ENCODE assay signal across 15 mouse cellular contexts in the genomic region with DNA sequence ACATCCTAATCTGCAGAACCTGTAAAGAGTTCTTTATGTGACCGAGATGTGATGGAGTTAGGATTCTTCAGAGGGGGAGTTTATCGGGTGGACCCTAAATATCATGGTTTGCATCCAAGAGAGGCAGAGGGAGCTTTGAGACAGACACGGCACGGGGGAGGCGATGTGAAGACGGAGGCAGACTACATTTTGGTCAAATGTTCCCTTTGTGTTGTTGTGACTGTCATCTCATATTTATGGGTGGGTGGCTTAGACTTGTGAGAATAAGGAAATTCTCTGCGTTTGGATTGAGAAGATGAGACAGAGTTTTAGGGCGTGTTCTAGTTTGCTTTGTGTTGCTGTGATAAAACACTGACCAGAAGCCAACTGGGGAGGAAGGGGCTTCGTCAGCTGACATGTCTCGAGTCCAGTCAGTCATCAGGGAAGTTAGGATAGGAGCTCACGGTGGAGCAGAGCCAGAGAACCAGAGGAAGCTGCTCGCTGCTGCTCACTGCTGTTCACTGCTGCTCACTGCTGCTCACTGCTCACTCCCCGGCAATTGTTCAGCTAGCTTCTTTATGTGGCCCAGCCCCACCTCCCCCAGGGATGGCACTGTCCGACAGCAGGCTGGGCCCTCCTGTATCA.
A peak's percentile ranks its signal among the peaks of the same experiment; 100 is the strongest.
DNase-seq lines count a peak whose midpoint lies in the region; ATAC-seq and TF ChIP-seq lines count a peak whose summit lies in the region.
"Had no signal": no experiment of that assay in that cellular context is flagged by ENCODE, and none has a peak within 500 bp of the region (broad histone marks: within the 10 kb centered on the region; RNA-seq: fewer than 3 reads in every experiment).

No protein-coding gene starts in this region.

- no peaks in the 10 kb centered on the region for H3K36me3 ChIP-seq in intestine, postnatal 0 days (ENCODE audit: control insufficient read depth, insufficient read depth)
- H3K36me3 ChIP-seq in intestine, embryonic 15.5 days: no peaks in the 10 kb centered on the region
- H3K36me3 ChIP-seq in lung, embryonic 15.5 days: no peaks in the 10 kb centered on the region
- H3K36me3 ChIP-seq: embryonic facial prominence, embryonic 13.5 days; limb, embryonic 15.5 days; neural tube, embryonic 12.5 days had no signal

- no peaks in the 10 kb centered on the region for H3K27me3 ChIP-seq in intestine, postnatal 0 days (replicated peaks; ENCODE audit: control insufficient read depth, insufficient read depth, low read length)
- no peaks in the 10 kb centered on the region for H3K27me3 ChIP-seq in intestine, embryonic 15.5 days (replicated peaks)
- H3K27me3 ChIP-seq in lung, embryonic 15.5 days: no peaks in the 10 kb centered on the region
- H3K27me3 ChIP-seq: embryonic facial prominence, embryonic 13.5 days; limb, embryonic 15.5 days; neural tube, embryonic 12.5 days had no signal

- H3K9ac ChIP-seq in intestine, postnatal 0 days (ENCODE audit: low read depth, low read length): no peak overlapping the region
- H3K9ac ChIP-seq in intestine, embryonic 15.5 days: no peak overlapping the region
- no peak overlapping the region for H3K9ac ChIP-seq in lung, embryonic 15.5 days
- H3K9ac ChIP-seq: embryonic facial prominence, embryonic 13.5 days; limb, embryonic 15.5 days; neural tube, embryonic 12.5 days had no signal

- 70% methylated on average over 14 of the region's 14 CpGs for WGBS in intestine, postnatal 0 days
- WGBS in intestine, embryonic 15.5 days: 70% methylated on average over 14 of the region's 14 CpGs
- 70% methylated on average over 14 of the region's 14 CpGs for WGBS in lung, embryonic 15.5 days

- no peak overlapping the region for H3K27ac ChIP-seq in intestine, postnatal 0 days (ENCODE audit: low read depth, low read length)
- no peak overlapping the region for H3K27ac ChIP-seq in intestine, embryonic 15.5 days
- H3K27ac ChIP-seq in lung, embryonic 15.5 days: 0 out of 2 replicates have a peak overlapping the region, but pooled peaks have one; percentile 47
- H3K27ac ChIP-seq: embryonic facial prominence, embryonic 13.5 days; limb, embryonic 15.5 days; macrophage; neural tube, embryonic 12.5 days had no signal

- no peaks in the 10 kb centered on the region for H3K9me3 ChIP-seq in intestine, postnatal 0 days (ENCODE audit: control insufficient read depth)
- no peaks in the 10 kb centered on the region for H3K9me3 ChIP-seq in intestine, embryonic 15.5 days
- H3K9me3 ChIP-seq in lung, embryonic 15.5 days: no peaks in the 10 kb centered on the region
- H3K9me3 ChIP-seq: embryonic facial prominence, embryonic 13.5 days; limb, embryonic 15.5 days; neural tube, embryonic 12.5 days had no signal

- no peak overlapping the region for H3K4me2 ChIP-seq in intestine, postnatal 0 days (replicated peaks; ENCODE audit: low read depth)
- no peak overlapping the region for H3K4me2 ChIP-seq in intestine, embryonic 15.5 days (replicated peaks)
- no peak overlapping the region for H3K4me2 ChIP-seq in lung, embryonic 15.5 days
- H3K4me2 ChIP-seq: embryonic facial prominence, embryonic 13.5 days; limb, embryonic 15.5 days; neural tube, embryonic 12.5 days had no signal

- peak; percentile 8; the same call in 1 of the 2 replicates for TF ChIP-seq CTCF in intestine, postnatal 0 days (IDR thresholded peaks at IDR 0.05; ENCODE audit: low read depth)

- H3K4me1 ChIP-seq in intestine, postnatal 0 days (replicated peaks; ENCODE audit: control insufficient read depth, insufficient read depth, low read length): peaks cover 5% of the 10 kb centered on the region; the same call in 1 of the 2 replicates
- H3K4me1 ChIP-seq in intestine, embryonic 15.5 days (replicated peaks): peaks cover 15% of the 10 kb centered on the region; the same call in 1 of the 2 replicates
- H3K4me1 ChIP-seq in lung, embryonic 15.5 days: peaks cover 23% of the 10 kb centered on the region

- H3K4me3 ChIP-seq in intestine, postnatal 0 days (ENCODE audit: low read depth, low read length): no peak overlapping the region
- no peak overlapping the region for H3K4me3 ChIP-seq in intestine, embryonic 15.5 days (replicated peaks)
- H3K4me3 ChIP-seq in lung, embryonic 15.5 days: no peak overlapping the region
- H3K4me3 ChIP-seq: embryonic facial prominence, embryonic 13.5 days; limb, embryonic 15.5 days; neural tube, embryonic 12.5 days had no signal

- no peak for DNase-seq in lung, postnatal 14 days
- DNase-seq in R1 (ENCODE audit: low read depth, low spot score): peak; percentile 10
- DNase-seq in lung, postnatal 4 days: peak; percentile 10 to 33
- DNase-seq: adrenal gland, postnatal 25 days had no signal

- no peak for ATAC-seq in intestine, postnatal 0 days
- ATAC-seq in intestine, embryonic 15.5 days: no peak
- no peak for ATAC-seq in lung, embryonic 15.5 days (ENCODE audit: borderline replicate concordance, extremely low read depth, low FRiP score, low TSS enrichment)
- no peak for ATAC-seq in cerebellum, adult (ENCODE audit: insufficient number of reproducible peaks, low FRiP score, low TSS enrichment)
- ATAC-seq: activated CD4-positive, CD25-positive, alpha-beta regulatory T cell, adult 4 months; CD4-positive, CD25-positive, alpha-beta regulatory T cell, adult 4 months; intestine, embryonic 16.5 days had no signal
